Mouse (Mus musculus): Measurements from ENCODE around the gene Atp5f1.

The Atp5f1 gene

GRCm38 (mm10) chr3:105900266-105900665 is 59.6 kb downstream of the Atp5f1 start:
- no peak for DNase-seq (ENCODE audit: low read depth, low spot score)

GRCm38 (mm10) chr3:105899394-105900147 is 60.3 kb downstream of the Atp5f1 start:
- DNase-seq (ENCODE audit: low read depth, low spot score): peak; percentile 85

GRCm38 (mm10) chr3:105898861-105899260 is 61.0 kb downstream of the Atp5f1 start:
- DNase-seq (ENCODE audit: low read depth, low spot score): no peak

- no peak for DNase-seq (ENCODE audit: low read depth, low spot score)
These were observed 61.6 kb downstream of the Atp5f1 start for GRCm38 (mm10) chr3:105898325-105898724.

GRCm38 (mm10) chr3:105896811-105897210 is 63.1 kb downstream of the Atp5f1 start:
- no peak for DNase-seq (ENCODE audit: low read depth, low spot score)

- DNase-seq (ENCODE audit: low read depth, low spot score): peak; percentile 20
These were observed 65.0 kb downstream of the Atp5f1 start for GRCm38 (mm10) chr3:105894601-105895592.

GRCm38 (mm10) chr3:105893941-105894391 is 65.9 kb downstream of the Atp5f1 start:
- DNase-seq (ENCODE audit: low read depth, low spot score): peak; percentile 48
